In genomic region chrX:103674674-103675073, GRCm38 (mm10) we compare ENCODE assay signal across 14 mouse cellular contexts. TPM values are rescaled to one million over a fixed set of nuclear protein-coding genes. Genes with fewer than 3 reads are reported as not detected.
A peak's percentile ranks its signal among the peaks of the same experiment; 100 is the strongest.
DNase-seq lines count a peak whose midpoint lies in the region; ATAC-seq and TF ChIP-seq lines count a peak whose summit lies in the region.
"Had no signal": no experiment of that assay in that cellular context is flagged by ENCODE, and none has a peak within 500 bp of the region (broad histone marks: within the 10 kb centered on the region; RNA-seq: fewer than 3 reads in every experiment).

No protein-coding gene starts in this region.

- TF ChIP-seq EP300 in liver, embryonic 14.5 days (IDR thresholded peaks at IDR 0.05; ENCODE audit: low read depth), result no peak

- no peaks in the 10 kb centered on the region; the same call in 1 of the 2 replicates for H3K27me3 ChIP-seq in liver, embryonic 14.5 days (ENCODE audit: control insufficient read depth, insufficient read depth, low read length)

- DNase-seq in heart, adult 18-20 months, result peak; percentile 6 to 21
- DNase-seq in heart, adult 8-10 months (ENCODE audit: low spot score), result no peak
- no peak for DNase-seq in liver, embryonic 14.5 days (ENCODE audit: low read depth in 3 of 3, low spot score in 3 of 3)
- DNase-seq in liver (no peak), NIH3T3 (ENCODE audit: low read depth) (peak; percentile 48)
- peak; percentile 17 to 44 for DNase-seq in kidney, postnatal 36 days
- DNase-seq in right cerebral cortex, postnatal 14 days, result no peak
- no peak for DNase-seq in cerebellum, adult 9-10 months
- DNase-seq: adrenal gland, postnatal 25 days; liver, embryonic 13.5 days had no signal

- ATAC-seq in liver, embryonic 14.5 days (ENCODE audit: insufficient read depth), result no peak
- ATAC-seq: forebrain, embryonic 16.5 days; midbrain, embryonic 13.5 days had no signal

- WGBS in liver, embryonic 14.5 days (ENCODE audit: insufficient replicate concordance), result 19% methylated on average over 2 of the region's 2 CpGs

- H3K4me1 ChIP-seq in liver, embryonic 14.5 days (replicated peaks; ENCODE audit: control insufficient read depth in 2 of 2, insufficient read depth in 2 of 2, low read length in 1 of 2), result no peaks in the 10 kb centered on the region
- H3K4me1 ChIP-seq: liver, embryonic 13.5 days; midbrain, embryonic 13.5 days had no signal

- peak; percentile 5; the same call in 1 of the 2 replicates for TF ChIP-seq CTCF in liver, embryonic 14.5 days (IDR thresholded peaks at IDR 0.05; ENCODE audit: low read depth)

- H3K36me3 ChIP-seq in liver, embryonic 14.5 days (replicated peaks; ENCODE audit: control insufficient read depth, insufficient read depth, low read depth), result no peaks in the 10 kb centered on the region
- H3K36me3 ChIP-seq: liver, embryonic 13.5 days; midbrain, embryonic 13.5 days had no signal

- H3K27ac ChIP-seq in liver, embryonic 14.5 days, result no peak overlapping the region
- H3K27ac ChIP-seq: liver, embryonic 13.5 days; midbrain, embryonic 13.5 days had no signal

- no peaks in the 10 kb centered on the region for H3K9me3 ChIP-seq in liver, embryonic 14.5 days (ENCODE audit: control insufficient read depth, low read length)
- H3K9me3 ChIP-seq: liver, embryonic 13.5 days; midbrain, embryonic 13.5 days had no signal

- H3K4me2 ChIP-seq in liver, embryonic 14.5 days (ENCODE audit: low read depth), result no peak overlapping the region
- H3K4me2 ChIP-seq: liver, embryonic 13.5 days; midbrain, embryonic 13.5 days had no signal

- no peak overlapping the region for H3K4me3 ChIP-seq in liver, embryonic 14.5 days (ENCODE audit: insufficient read depth in 1 of 2, low read depth in 2 of 2, low read length in 2 of 2)
- H3K4me3 ChIP-seq: liver, embryonic 13.5 days; midbrain, embryonic 13.5 days had no signal

- no peak overlapping the region for H3K9ac ChIP-seq in liver, embryonic 14.5 days (replicated peaks)
- H3K9ac ChIP-seq: liver, embryonic 13.5 days; midbrain, embryonic 13.5 days had no signal

RNA-seq across cellular contexts. Expression of gene Zcchc13, which starts 44.3 kb away (rescaled TPM):
- total RNA-seq in heart, adult 18-20 months (2021), result not detected
- not detected for total RNA-seq in heart, adult 8-10 months (2022)
- polyA plus RNA-seq in liver, embryonic 14.5 days (2012; rRNA removed), result not detected in 2 replicates
- polyA plus RNA-seq in liver, embryonic 14.5 days (2014; fragmentation: Nextera tagmentation; extraction: Ambion mirVana), result not detected in 2 replicates
- total RNA-seq: adrenal gland, postnatal 25 days; heart, postnatal 25 days; layer of hippocampus, adult 18-20 months had no signal
- polyA plus RNA-seq: forebrain, embryonic 16.5 days; liver, embryonic 13.5 days; midbrain, embryonic 13.5 days had no signal

Comparison
In these comparisons a context has a peak if more than half of its experiments do, and no peak if none do; other contexts are left out.
1. DNase-seq: peak in heart, adult 18-20 months (2 of 2), NIH3T3 (single experiment) and kidney, postnatal 36 days (2 of 2); none in heart, adult 8-10 months (single experiment), liver, embryonic 14.5 days (0 of 3), liver (single experiment), right cerebral cortex, postnatal 14 days (single experiment) and cerebellum, adult 9-10 months (single experiment).